Mouse (Mus musculus): Measurements from ENCODE around the gene Traf1.

DNA sequence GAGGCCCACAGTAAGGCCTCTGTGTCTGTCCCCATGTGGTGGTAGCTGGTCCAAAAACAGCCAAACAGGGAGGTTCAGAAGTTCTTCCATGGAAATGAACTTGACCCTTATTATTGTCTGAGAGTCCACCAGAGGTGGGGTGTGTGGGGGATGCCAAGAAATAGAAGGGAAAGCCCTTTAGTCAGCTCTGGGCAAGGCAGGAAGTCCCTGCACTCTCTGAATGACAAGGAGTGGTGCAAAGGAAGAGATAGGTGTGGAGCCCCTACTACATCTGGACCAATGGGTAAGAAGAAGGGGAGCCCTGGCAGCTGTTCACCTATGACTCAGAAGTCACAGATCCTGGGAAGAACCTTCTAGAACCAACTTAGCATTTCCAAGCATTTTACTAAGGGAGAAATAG is 7.2 kb downstream of the Traf1 start:
- TF ChIP-seq POLR2A (IDR thresholded peaks at IDR 0.05; ENCODE audit: low read depth, low read length) (no peak), CTCF (IDR thresholded peaks at IDR 0.05; ENCODE audit: extremely low read depth, insufficient read depth, insufficient read length, insufficient replicate concordance) (no peak)
